Mouse (Mus musculus) adrenal gland, postnatal 10 days (tissue): Measurements from ENCODE around the gene Ly6g5b. TPM values are rescaled to one million over a fixed set of nuclear protein-coding genes. Genes with fewer than 3 reads are reported as not detected.

Experiments
- DNase-seq: peaks from one replicate; pipeline ENCODE4 v3.0.0; 2021; ENCODE audit warnings: mixed read lengths
- total RNA-seq, 2 experiments: library from RNA; stranded (reverse); gene quantifications; 2 replicates each; pipeline ENCODE4 v1.2.3; 2021

The Ly6g5b gene
- total RNA-seq, 2 experiments from 2014 or later = 0.30 to 0.91 TPM

DNA sequence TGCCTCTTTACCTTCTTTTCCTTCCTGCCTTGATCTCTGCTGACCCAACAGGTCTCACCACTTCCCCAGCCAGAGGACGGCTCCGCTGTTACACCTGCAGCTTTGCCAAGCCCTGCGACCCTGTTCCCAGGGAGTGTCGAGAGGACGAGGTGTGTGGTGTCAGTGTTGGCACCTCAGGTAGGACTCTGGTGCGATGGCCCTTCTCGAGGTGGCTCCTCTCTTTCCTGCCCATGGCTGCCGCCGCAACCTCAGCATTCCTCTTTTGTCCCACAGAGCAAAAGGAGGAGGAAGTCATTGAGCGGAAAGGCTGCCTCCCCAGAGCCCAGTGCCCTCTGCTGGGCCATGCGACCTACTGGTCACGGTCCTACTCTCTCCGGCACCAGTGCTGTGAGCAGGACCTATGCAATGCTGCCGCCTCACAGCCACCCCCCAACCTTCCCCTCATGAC is 37.4 kb downstream of the Ly6g5b start, which contains the start of gene Ly6g6d:
Gene Ly6g6d (minus strand): TSS at position 280 of the 448 bp plus-strand sequence.
- peak; percentile 53 for DNase-seq

DNA sequence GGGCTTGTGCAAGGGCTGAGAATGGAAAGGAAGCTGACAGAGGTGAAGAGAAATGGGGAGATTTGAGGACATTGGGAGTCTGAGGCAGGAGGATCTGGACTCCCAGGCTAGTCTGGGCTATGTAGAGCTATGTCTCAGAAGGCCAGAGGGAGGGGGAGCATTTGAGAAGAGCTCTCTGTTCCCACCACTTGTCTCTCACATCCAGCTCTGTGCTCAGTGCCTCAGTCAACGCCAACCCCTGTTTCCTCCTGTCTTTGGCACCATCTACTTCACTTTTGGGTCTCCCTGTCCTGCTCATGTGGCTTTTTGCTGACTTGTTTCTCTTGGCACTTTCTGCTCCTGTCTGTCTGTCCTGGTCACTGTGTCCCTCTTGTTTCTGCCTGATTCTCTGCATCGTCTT is 37.9 kb downstream of the Ly6g5b start:
- DNase-seq = no peak

DNA sequence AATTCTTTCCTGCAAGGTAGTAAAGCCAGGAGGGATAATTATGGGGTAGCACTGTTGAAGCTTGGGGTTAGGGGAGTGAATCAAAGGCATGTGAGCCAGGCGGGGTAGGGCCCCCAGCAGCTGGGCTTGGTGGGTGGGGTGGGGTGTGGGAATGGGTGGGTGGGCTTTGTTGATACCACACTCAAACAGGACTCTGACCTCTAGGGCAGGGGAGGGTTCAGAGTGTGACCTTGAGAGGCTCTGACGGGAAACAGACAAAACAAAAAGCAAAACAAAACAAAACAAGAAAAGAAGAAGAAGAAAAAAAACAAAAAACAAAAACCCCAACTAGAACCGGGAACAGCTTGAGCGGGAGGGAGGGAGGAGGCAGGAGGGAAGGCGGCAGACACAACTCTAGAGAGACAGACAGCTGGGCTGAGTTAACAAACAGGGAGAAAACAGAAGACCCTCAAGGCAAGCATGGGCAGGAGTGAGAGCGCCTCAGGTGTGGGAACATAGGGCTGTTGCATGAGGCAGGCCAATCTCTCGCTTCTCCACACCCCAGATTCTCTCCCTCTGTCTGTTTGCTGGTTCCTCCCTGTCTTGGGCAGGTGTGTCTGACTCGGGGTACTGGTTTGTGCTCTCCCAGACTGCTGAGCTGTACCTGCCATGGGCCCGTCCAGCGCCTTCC is 38.6 kb downstream of the Ly6g5b start, which contains the start of gene Ly6g6e:
Gene Ly6g6e (plus strand): TSS at position 396 of the 670 bp plus-strand sequence.
- DNase-seq = no peak

DNA sequence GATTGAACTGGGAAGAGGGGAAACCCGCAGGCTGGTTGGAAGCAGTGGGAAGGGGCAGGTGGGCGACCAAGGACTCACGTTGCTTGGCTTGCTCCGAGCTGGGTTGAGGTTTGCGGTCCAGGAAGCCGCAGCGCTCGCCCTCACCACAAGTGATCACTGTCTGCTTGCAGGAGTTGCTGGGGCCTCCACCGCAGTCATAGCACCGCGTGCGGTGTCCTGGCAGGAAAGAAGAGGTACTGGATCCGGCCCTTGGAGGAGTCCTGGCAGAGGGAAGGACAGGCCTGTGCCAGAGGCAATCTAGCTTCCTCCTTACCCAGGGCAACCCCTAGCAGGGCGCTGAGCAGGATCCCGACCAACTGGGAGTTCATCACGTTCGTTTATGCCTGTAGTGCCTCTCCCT is 41.1 kb downstream of the Ly6g5b start:
- no peak for DNase-seq

DNA sequence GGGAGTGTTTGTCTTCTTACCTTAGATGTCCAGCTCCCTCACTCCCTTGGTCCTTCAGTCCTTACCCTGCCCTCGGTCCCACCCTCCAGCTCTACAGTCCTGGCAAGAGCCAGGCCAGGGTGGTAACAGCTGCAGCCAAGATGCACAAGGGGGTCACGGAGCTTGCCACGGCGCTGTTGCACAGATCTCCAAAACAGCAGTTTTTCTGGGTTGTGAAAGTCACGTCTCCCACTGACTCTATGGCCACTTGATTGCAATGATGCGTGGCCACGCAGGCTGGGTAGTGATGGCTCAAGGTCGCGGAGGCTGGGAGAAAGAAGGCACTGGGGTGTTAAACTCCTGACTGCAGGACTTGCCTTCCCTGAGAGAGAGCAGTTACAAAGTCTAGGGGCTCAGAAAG is 43.8 kb downstream of the Ly6g5b start:
- no peak for DNase-seq

DNA sequence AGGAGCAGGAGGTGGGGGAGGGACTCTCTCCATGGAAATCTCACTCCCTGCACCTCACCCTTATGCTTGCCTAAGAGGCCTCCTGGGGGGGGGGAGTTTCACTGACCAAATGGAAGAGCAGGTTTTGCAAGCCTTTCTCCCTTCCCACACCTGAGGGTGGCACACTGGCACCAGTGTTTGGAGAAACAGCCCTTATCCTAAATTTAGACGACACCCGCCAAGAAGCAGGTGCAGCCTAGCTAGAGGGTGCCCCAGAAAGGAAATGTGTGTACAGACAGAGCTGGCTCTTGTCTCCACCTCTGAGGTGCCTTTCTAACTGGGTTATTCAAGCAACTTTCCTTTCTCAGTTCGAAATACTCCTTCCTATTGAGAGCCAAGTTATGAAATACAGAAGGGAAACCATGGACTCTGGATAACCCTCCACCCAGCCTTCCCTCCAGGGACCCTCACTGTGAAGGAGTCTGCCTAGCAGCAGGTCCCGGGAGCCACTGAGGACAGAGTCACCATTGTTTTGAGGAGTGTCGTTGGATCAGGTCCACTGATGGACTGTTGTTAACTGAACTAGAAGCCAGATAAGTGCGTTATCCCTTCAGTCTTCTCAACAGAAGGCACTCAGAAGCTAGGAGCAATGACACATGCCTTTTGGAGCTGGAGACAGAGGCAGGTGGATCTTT is 44.5 kb downstream of the Ly6g5b start:
- no peak for DNase-seq

DNA sequence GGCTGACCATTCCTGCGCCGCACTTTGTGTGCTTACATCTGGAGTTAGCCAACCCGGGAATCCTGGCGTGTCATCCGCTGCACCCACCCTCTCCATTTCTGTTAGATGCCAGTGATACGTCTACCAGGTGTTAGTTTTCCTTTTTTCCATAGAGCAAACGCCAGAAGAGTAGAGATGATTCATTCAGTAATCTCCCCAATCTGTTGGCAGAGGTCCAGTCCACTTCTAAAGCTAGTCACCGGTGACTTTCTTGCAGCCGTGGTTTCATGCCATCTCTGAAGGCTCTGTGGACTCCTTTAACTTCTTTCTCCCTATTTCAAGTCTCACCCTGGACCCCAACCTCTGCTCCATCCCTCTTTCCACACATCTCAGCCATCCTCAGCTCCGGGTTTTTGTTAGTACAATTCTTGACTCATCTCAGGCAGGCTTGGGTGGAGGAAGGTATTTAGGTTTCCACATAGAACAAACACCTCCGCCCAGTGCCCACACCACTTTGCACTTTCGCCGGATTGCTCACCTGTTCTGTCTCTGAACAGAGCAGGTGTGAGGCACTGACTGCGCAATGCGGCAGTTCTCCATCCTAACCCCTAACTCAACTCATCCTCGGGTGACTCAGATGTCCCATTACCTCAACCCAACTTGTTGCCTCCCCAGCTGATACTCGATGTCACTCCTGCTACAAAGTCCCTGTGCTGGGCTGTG is 46.9 kb downstream of the Ly6g5b start:
- no peak for DNase-seq

DNA sequence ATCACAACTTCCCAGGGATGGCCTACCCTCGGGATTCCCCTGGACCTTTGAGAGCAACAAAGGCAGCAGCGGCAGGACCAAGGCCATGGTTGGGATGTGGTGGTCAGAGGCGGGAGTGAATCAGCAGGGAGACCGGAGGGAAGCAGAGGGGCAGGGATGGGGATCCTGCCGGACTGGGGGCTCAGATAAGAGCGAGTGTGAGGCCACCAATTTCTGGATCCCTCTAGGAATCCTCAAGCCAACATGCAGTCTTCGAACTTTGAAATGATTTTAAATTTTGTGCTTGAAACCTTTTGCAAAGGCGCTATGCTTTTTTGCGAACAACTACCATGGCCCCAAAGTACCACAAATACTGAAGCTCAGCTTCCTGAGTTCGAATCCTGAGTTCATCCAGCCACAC is 49.1 kb downstream of the Ly6g5b start, which contains the start of gene Mpig6b:
Gene Mpig6b (minus strand): TSS at position 101 of the 400 bp plus-strand sequence.
- no peak for DNase-seq

DNA sequence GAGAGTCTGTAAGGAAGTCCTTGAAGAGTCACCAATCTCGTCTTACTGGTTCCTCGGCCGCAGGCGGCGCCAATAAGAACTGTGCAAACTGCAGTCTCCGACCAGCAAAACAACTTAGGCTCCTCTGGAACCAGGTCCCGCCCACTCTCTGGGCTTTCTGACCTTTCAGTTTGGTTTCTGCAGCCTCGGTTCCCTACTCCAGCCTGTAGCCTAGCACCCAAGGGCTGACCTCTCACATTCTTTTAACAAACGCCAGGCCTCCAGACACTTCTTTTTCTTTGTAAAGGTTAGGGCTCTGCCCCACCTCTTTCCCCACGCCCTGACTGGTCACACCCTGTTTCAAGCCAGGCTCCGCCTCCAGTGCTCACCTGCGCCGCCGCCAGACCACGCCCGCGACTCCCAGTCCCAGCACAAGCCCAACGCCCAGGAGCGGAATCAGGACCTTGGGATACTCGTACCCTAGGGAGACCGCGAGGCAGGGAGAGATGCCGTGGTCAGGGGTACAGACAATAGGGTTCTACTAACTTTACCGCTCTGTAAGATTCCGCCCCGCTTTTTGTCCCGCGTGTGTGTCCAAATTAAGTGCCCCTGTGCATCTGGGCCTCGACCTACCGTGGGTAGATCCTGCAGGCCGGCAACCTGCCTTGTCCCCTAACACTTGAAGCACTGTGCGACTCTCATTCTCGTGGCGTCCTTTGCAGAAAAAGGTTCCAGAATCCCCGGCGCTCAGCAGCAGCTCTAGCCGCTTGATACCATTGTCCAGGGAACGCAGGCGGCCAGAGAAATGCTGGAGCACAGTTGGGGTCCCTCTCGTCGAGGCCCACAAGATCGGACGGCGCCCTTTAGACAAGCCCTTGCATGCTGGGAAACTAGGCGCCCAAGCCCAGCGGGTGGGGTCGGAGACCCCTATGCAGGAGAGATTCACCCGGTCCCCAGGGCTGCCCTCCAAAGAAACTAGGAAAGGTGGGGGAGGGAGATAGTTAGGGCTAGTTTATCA is 50.0 kb downstream of the Ly6g5b start, which contains the start of gene Ly6g6c:
Gene Ly6g6c (plus strand): TSS at position 438 of the 997 bp plus-strand sequence.
- DNase-seq = peak; percentile 52

DNA sequence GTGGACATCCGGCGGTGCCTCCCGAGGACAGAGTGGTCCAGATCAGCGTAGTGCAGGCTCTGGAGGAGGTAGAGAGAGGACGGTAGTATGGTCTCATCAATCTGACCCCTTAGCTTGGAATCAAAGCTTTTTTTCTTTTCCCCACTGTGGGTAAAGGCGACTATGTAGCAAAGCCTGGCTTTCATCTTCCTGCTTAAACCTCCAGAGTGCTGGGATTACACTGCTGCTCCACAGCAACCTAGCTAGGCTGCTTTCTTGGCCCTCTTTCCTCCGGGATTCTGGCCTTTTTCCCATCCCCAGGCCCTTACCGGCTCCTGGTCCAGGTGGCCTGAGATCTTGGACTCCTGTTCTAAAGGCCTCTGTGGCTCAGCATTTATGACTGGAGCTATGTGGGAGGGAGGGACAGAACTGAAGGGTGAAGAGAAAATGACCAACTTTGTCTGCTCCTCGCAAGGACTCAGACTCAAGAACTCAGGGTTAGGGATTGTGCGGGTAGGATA is 50.8 kb downstream of the Ly6g5b start:
- no peak for DNase-seq

Other genes with a start within 250 kb of the Ly6g5b start
- gene Zbtb12, start 235.9 kb downstream of the Ly6g5b start, total RNA-seq = 10 to 100 TPM; 13.5 to 17.8 TPM
- gene Gm20547, start 233.4 kb downstream of the Ly6g5b start, total RNA-seq = under 1 TPM in 1 of 2 experiments, not detected in 1; 0.21 TPM
- gene C2, start 217.2 kb downstream of the Ly6g5b start, total RNA-seq = 10 to 100 TPM; 41.1 TPM
- gene Ehmt2, start 217.0 kb downstream of the Ly6g5b start, total RNA-seq = 100 to 1,000 TPM; 113 to 137 TPM
- gene Slc44a4, start 201.0 kb downstream of the Ly6g5b start, total RNA-seq = 1 to 10 TPM in 1 of 2 experiments, under 1 TPM in 1; 1.00 to 1.2 TPM
- gene Neu1, start 184.2 kb downstream of the Ly6g5b start, total RNA-seq = 10 to 100 TPM; 18.6 to 24.2 TPM
- 10 to 100 TPM; 16.4 to 32.9 TPM for gene Hspa1b, start 156.2 kb downstream of the Ly6g5b start, total RNA-seq
- not detected for gene Gm20481, start 145.5 kb downstream of the Ly6g5b start, total RNA-seq
- 10 to 100 TPM in 1 of 2 experiments, 1 to 10 TPM in 1; 7.3 to 13.6 TPM for gene Hspa1a, start 143.3 kb downstream of the Ly6g5b start, total RNA-seq
- gene Hspa1l, start 142.7 kb downstream of the Ly6g5b start, total RNA-seq = 1 to 10 TPM in 1 of 2 experiments, under 1 TPM in 1; 0.75 to 1.4 TPM
- 10 to 100 TPM; 39.0 to 42.8 TPM for gene Lsm2, start 133.6 kb downstream of the Ly6g5b start, total RNA-seq
- gene Vars, start 114.4 kb downstream of the Ly6g5b start, total RNA-seq = 10 to 100 TPM; 56.5 to 63.0 TPM
- gene Vwa7, start 98.8 kb downstream of the Ly6g5b start, total RNA-seq = 1 to 10 TPM in 1 of 2 experiments, under 1 TPM in 1; 0.72 to 1.5 TPM
- gene Sapcd1, start 87.4 kb downstream of the Ly6g5b start, total RNA-seq = 1 to 10 TPM; 1.1 to 1.6 TPM
- 1 to 10 TPM; 2.3 to 5.0 TPM for gene Msh5, start 68.7 kb downstream of the Ly6g5b start, total RNA-seq
- 100 to 1,000 TPM in 1 of 2 experiments, 10 to 100 TPM in 1; 95.6 to 105 TPM for gene Clic1, start 65.5 kb downstream of the Ly6g5b start, total RNA-seq
- 10 to 100 TPM; 35.2 to 51.7 TPM for gene Ddah2, start 56.4 kb downstream of the Ly6g5b start, total RNA-seq
- not detected for gene Ly6g6c, start 50.0 kb downstream of the Ly6g5b start, total RNA-seq
- under 1 TPM; 0.24 to 0.30 TPM for gene Mpig6b, start 49.2 kb downstream of the Ly6g5b start, total RNA-seq
- gene Ly6g6e, start 38.5 kb downstream of the Ly6g5b start, total RNA-seq = under 1 TPM in 1 of 2 experiments, not detected in 1; 0.27 TPM
- gene Ly6g6d, start 37.4 kb downstream of the Ly6g5b start, total RNA-seq = 1 to 10 TPM; 1.1 to 2.2 TPM
- gene Ly6g6f, start 29.8 kb downstream of the Ly6g5b start, total RNA-seq = under 1 TPM in 1 of 2 experiments, not detected in 1; 0.48 TPM
- gene Abhd16a, start 26.2 kb downstream of the Ly6g5b start, total RNA-seq = 10 to 100 TPM; 77.2 to 91.4 TPM
- gene Ly6g5c, start 7.1 kb downstream of the Ly6g5b start, total RNA-seq = not detected
- 10 to 100 TPM; 10.8 to 11.4 TPM for gene Gpank1, start 6.0 kb upstream of the Ly6g5b start, total RNA-seq
- 100 to 1,000 TPM; 198 to 200 TPM for gene Csnk2b, start 6.6 kb upstream of the Ly6g5b start, total RNA-seq
- 10 to 100 TPM; 26.0 to 28.5 TPM for gene D17H6S53E, start 10.9 kb upstream of the Ly6g5b start, total RNA-seq
- 100 to 1,000 TPM in 1 of 2 experiments, 10 to 100 TPM in 1; 44.8 to 115 TPM for gene Apom, start 16.6 kb upstream of the Ly6g5b start, total RNA-seq
- 100 to 1,000 TPM; 300 to 349 TPM for gene Bag6, start 19.8 kb upstream of the Ly6g5b start, total RNA-seq
- gene Prrc2a, start 49.5 kb upstream of the Ly6g5b start, total RNA-seq = 100 to 1,000 TPM; 182 to 212 TPM
- 1 to 10 TPM; 6.6 to 6.8 TPM for gene Aif1, start 60.6 kb upstream of the Ly6g5b start, total RNA-seq
- gene Lst1, start 73.0 kb upstream of the Ly6g5b start, total RNA-seq = 10 to 100 TPM in 1 of 2 experiments, 1 to 10 TPM in 1; 10.0 to 10.5 TPM
- gene Ltb, start 79.0 kb upstream of the Ly6g5b start, total RNA-seq = 10 to 100 TPM; 11.5 to 12.6 TPM
- 1 to 10 TPM; 1.3 to 1.4 TPM for gene Tnf, start 86.6 kb upstream of the Ly6g5b start, total RNA-seq
- under 1 TPM; 0.81 to 0.97 TPM for gene Lta, start 89.9 kb upstream of the Ly6g5b start, total RNA-seq
- gene Gm16181, start 105.4 kb upstream of the Ly6g5b start, total RNA-seq = 1 to 10 TPM in 1 of 2 experiments, not detected in 1; 1.3 TPM
- 1 to 10 TPM; 5.6 to 9.4 TPM for gene Atp6v1g2, start 118.2 kb upstream of the Ly6g5b start, total RNA-seq
- gene Nfkbil1, start 120.4 kb upstream of the Ly6g5b start, total RNA-seq = 10 to 100 TPM; 17.3 to 17.5 TPM
- gene Ddx39b, start 126.3 kb upstream of the Ly6g5b start, total RNA-seq = 100 to 1,000 TPM; 189 to 235 TPM
- 100 to 1,000 TPM; 105 to 116 TPM for gene H2-D1, start 147.3 kb upstream of the Ly6g5b start, total RNA-seq
- gene H2-Q1, start 205.0 kb upstream of the Ly6g5b start, total RNA-seq = 1 to 10 TPM; 1.4 to 1.5 TPM
- 1 to 10 TPM in 1 of 2 experiments, under 1 TPM in 1; 0.70 to 1.4 TPM for gene H2-Q2, start 226.8 kb upstream of the Ly6g5b start, total RNA-seq